8 mouse cellular contexts compared by ENCODE assay signal in genomic region chr12:80114031-80114891, GRCm38 (mm10). TPM values are rescaled to one million over a fixed set of nuclear protein-coding genes. Genes with fewer than 3 reads are reported as not detected.
DNase-seq lines count a peak whose midpoint lies in the region; ATAC-seq and TF ChIP-seq lines count a peak whose summit lies in the region.

No protein-coding gene starts in this region.

- peak overlapping the region; percentile 65 for H3K4me3 ChIP-seq in cortical plate, adult 2 months (ENCODE audit: insufficient read depth, low read length)
- peak overlapping the region; percentile 79 for H3K4me3 ChIP-seq in hindbrain, postnatal 0 days (ENCODE audit: low read length)
- H3K4me3 ChIP-seq in limb, embryonic 15.5 days, result peak overlapping the region; percentile 71
- H3K4me3 ChIP-seq in midbrain, embryonic 15.5 days, result peak overlapping the region; percentile 74

- H3K9ac ChIP-seq in hindbrain, postnatal 0 days (replicated peaks; ENCODE audit: low read length), result peak overlapping the region; percentile 85
- peak overlapping the region; percentile 78 for H3K9ac ChIP-seq in limb, embryonic 15.5 days
- peak overlapping the region; percentile 77 for H3K9ac ChIP-seq in midbrain, embryonic 15.5 days

- H3K9me3 ChIP-seq in hindbrain, postnatal 0 days (ENCODE audit: low read length), result no peaks in the 10 kb centered on the region
- no peaks in the 10 kb centered on the region for H3K9me3 ChIP-seq in limb, embryonic 15.5 days
- no peaks in the 10 kb centered on the region for H3K9me3 ChIP-seq in midbrain, embryonic 15.5 days

- DNase-seq in left cerebral cortex, adult 18-20 months (ENCODE audit: low spot score in 2 of 2), result peak; percentile 35 to 48
- no peak for DNase-seq in left cerebral cortex, adult 11 months (ENCODE audit: low spot score)
- DNase-seq in gastrocnemius, postnatal 10 days, result peak; percentile 71
- DNase-seq in hindbrain, postnatal 0 days (ENCODE audit: low spot score), result peak; percentile 67
- peak; percentile 74 to 75 for DNase-seq in spleen, postnatal 10 days (ENCODE audit: low spot score in 2 of 2)

- H3K4me2 ChIP-seq in hindbrain, postnatal 0 days (ENCODE audit: low read depth, low read length), result peak overlapping the region; percentile 98
- peak overlapping the region; percentile 79 for H3K4me2 ChIP-seq in limb, embryonic 15.5 days
- H3K4me2 ChIP-seq in midbrain, embryonic 15.5 days, result peak overlapping the region; percentile 97

- H3K27ac ChIP-seq in cortical plate, adult 2 months (ENCODE audit: insufficient read depth, low read length), result peak overlapping the region; percentile 95
- H3K27ac ChIP-seq in hindbrain, postnatal 0 days, result peak overlapping the region; percentile 91
- peak overlapping the region; percentile 99 for H3K27ac ChIP-seq in limb, embryonic 15.5 days
- peak overlapping the region; percentile 88 for H3K27ac ChIP-seq in midbrain, embryonic 15.5 days

- no peaks in the 10 kb centered on the region for H3K36me3 ChIP-seq in hindbrain, postnatal 0 days (ENCODE audit: insufficient read depth, low read length)
- peaks cover 9% of the 10 kb centered on the region; the same call in 1 of the 2 replicates for H3K36me3 ChIP-seq in limb, embryonic 15.5 days
- H3K36me3 ChIP-seq in midbrain, embryonic 15.5 days (replicated peaks), result no peaks in the 10 kb centered on the region

- peaks cover 7% of the 10 kb centered on the region; the same call in 1 of the 2 replicates for H3K27me3 ChIP-seq in hindbrain, postnatal 0 days (ENCODE audit: insufficient read depth, low read length)
- H3K27me3 ChIP-seq in limb, embryonic 15.5 days, result no peaks in the 10 kb centered on the region
- peaks cover 16% of the 10 kb centered on the region for H3K27me3 ChIP-seq in midbrain, embryonic 15.5 days (replicated peaks)

- TF ChIP-seq POLR2A in cortical plate, adult 2 months (IDR thresholded peaks at IDR 0.05; ENCODE audit: extremely low read depth, insufficient read depth, low read length), result no peak

- no peak for TF ChIP-seq CTCF in cortical plate, adult 2 months (IDR thresholded peaks at IDR 0.05; ENCODE audit: extremely low read depth, insufficient read depth, low read length)
- TF ChIP-seq CTCF in hindbrain, postnatal 0 days (IDR thresholded peaks at IDR 0.05; ENCODE audit: low read depth), result no peak

- no peaks in the 10 kb centered on the region; the same call in 1 of the 2 replicates for H3K4me1 ChIP-seq in cortical plate, adult 2 months (ENCODE audit: control insufficient read depth, insufficient read depth, low read length)
- H3K4me1 ChIP-seq in hindbrain, postnatal 0 days (ENCODE audit: insufficient read depth, low read length), result peaks cover 7% of the 10 kb centered on the region; the same call in 1 of the 2 replicates
- peaks cover 23% of the 10 kb centered on the region for H3K4me1 ChIP-seq in limb, embryonic 15.5 days
- H3K4me1 ChIP-seq in midbrain, embryonic 15.5 days, result peaks cover 43% of the 10 kb centered on the region

- no peak for ATAC-seq in hindbrain, postnatal 0 days
- no peak for ATAC-seq in limb, embryonic 15.5 days (ENCODE audit: insufficient number of reproducible peaks, low FRiP score, low TSS enrichment, low read depth)
- ATAC-seq in midbrain, embryonic 15.5 days (replicated peaks), result no peak

- under 1% methylated on average over 51 of the region's 51 CpGs for WGBS in hindbrain, postnatal 0 days
- under 1% methylated on average over 51 of the region's 51 CpGs for WGBS in limb, embryonic 15.5 days
- WGBS in midbrain, embryonic 15.5 days, result under 1% methylated on average over 51 of the region's 51 CpGs

RNA-seq across cellular contexts. Expression of gene Zfp36l1, which starts 1.4 kb away (rescaled TPM):
- 10 to 100 TPM; 43.0 to 53.8 TPM for total RNA-seq in left cerebral cortex, adult 18-20 months (2021)
- polyA plus RNA-seq in cortical plate, adult 2 months (2012; rRNA removed), result 21.8 and 23.3 TPM in 2 replicates
- 10 to 100 TPM; 80.4 to 90.5 TPM for total RNA-seq in gastrocnemius, postnatal 10 days (2021)
- 61.8 and 69.5 TPM in 2 replicates for total RNA-seq in hindbrain, postnatal 0 days (2014; rRNA removed)
- 64.6 and 65.9 TPM in 2 replicates for polyA plus RNA-seq in hindbrain, postnatal 0 days (2015; fragmentation: Nextera tagmentation; extraction: Ambion mirVana)
- 147 and 148 TPM in 2 replicates for polyA plus RNA-seq in limb, embryonic 15.5 days (2015; fragmentation: Nextera tagmentation; extraction: Ambion mirVana)
- 37.1 and 41.4 TPM in 2 replicates for polyA plus RNA-seq in midbrain, embryonic 15.5 days (2015; fragmentation: Nextera tagmentation; extraction: Ambion mirVana)
